Mouse (Mus musculus) kidney, embryonic 14.5 days (tissue): ENCODE measurements around the gene Pof1b. TPM values are rescaled to one million over a fixed set of nuclear protein-coding genes. Genes with fewer than 3 reads are reported as not detected.

Source experiments
- polyA plus RNA-seq: library from polyadenylated mRNA; unstranded; fragments of >200 nt; fragmentation: Nextera tagmentation; extraction: Ambion mirVana; gene quantifications from 2 replicates; pipeline ENCODE4 v1.2.1, GENCODE M21; 2014

Gene Pof1b
- polyA plus RNA-seq, 1 experiment from 2014 or later, result 0.20 TPM

Other genes starting within 250 kb of the Pof1b start
- not detected in 2 replicates for gene 2010106E10Rik, start 203.4 kb downstream of the Pof1b start, polyA plus RNA-seq
- gene Zfp711, start 98.1 kb downstream of the Pof1b start, polyA plus RNA-seq, result 10.6 and 15.5 TPM in 2 replicates